Mouse (Mus musculus): ENCODE measurements around the gene Prrx1.

DNA sequence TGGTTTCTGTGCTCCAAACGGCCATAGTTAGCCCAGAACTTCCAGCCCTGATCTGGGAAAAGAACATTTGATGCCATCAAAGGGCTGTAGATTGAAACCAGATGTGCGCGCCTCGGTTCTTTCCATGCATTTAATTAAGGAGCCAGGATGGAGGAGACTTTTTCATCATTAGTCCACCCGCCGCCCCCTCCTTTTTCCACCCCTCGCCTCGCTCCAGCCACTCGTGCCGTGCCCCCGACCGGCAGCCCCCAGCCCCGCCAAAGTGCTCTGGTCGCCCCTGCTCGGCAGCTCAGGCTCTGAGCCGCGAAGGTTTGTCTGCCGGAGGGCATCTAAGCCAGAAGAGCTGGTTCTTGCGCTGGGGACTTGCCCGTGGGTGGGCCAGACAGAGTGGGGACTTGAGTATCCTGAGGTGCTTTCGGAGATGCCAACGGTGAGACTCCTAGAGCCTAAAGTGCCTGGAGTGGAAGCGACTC lies 1.4 kb upstream of the Prrx1 start:
- no peak for TF ChIP-seq CTCF (IDR thresholded peaks at IDR 0.05; ENCODE audit: control insufficient read depth, insufficient read depth, low read length)
- TF ChIP-seq POLR2A (IDR thresholded peaks at IDR 0.05; ENCODE audit: borderline replicate concordance, control insufficient read depth, low read depth, low read length), result no peak
